Mouse (Mus musculus): Measurements from ENCODE around the gene Lamb3. TPM values are rescaled to one million over a fixed set of nuclear protein-coding genes. Genes with fewer than 3 reads are reported as not detected.

Lamb3 gene
- total RNA-seq (2021): 1 to 10 TPM in 1 of 2 experiments, under 1 TPM in 1; 0.91 to 1.0 TPM

- intact Hi-C loops (cut with DNase I): no loop called here
- DNase-seq: no peak
Observed at GRCm38 (mm10) chr1:193207503-193207902, at the start of gene Lamb3. Gene Lamb3, plus strand, starts transcription at chr1:193207699.

- intact Hi-C loops (cut with DNase I): no loop called here
- no peak for DNase-seq
Observed at GRCm38 (mm10) chr1:193159163-193159562, 48.3 kb upstream of the Lamb3 start.

- intact Hi-C loops (cut with DNase I): no loop called here
Observed at GRCm38 (mm10) chr1:193159613-193160012, 47.9 kb upstream of the Lamb3 start.

GRCm38 (mm10) chr1:193160317-193161032, 47.0 kb upstream of the Lamb3 start:
- intact Hi-C loops (cut with DNase I): no loop called here
- no peak for DNase-seq

More at GRCm38 (mm10) chr1:193159613-193160012, 47.9 kb upstream of the Lamb3 start:
- DNase-seq: no peak

GRCm38 (mm10) chr1:193167746-193168145, 39.8 kb upstream of the Lamb3 start, which contains the start of gene A130010J15Rik:
Gene A130010J15Rik, plus strand, starts transcription at chr1:193168046.
- intact Hi-C loops (cut with DNase I): no loop called here
- no peak for DNase-seq

- intact Hi-C loops (cut with DNase I): no loop called here
- DNase-seq: no peak
Observed at GRCm38 (mm10) chr1:193169228-193169627, 38.3 kb upstream of the Lamb3 start.

GRCm38 (mm10) chr1:193169856-193170255, 37.6 kb upstream of the Lamb3 start:
- no peak for DNase-seq
- intact Hi-C loops (cut with DNase I): no loop called here

- peak; percentile 95 for DNase-seq
- intact Hi-C loops (cut with DNase I): no loop called here
Observed at GRCm38 (mm10) chr1:193172991-193173809, 34.3 kb upstream of the Lamb3 start.

- intact Hi-C loops (cut with DNase I): no loop called here
Observed at GRCm38 (mm10) chr1:193173810-193174129, 33.7 kb upstream of the Lamb3 start.

GRCm38 (mm10) chr1:193174143-193174733, 33.3 kb upstream of the Lamb3 start:
- intact Hi-C loops (cut with DNase I): no loop called here
- no peak for DNase-seq

More at GRCm38 (mm10) chr1:193173810-193174129, 33.7 kb upstream of the Lamb3 start:
- no peak for DNase-seq

GRCm38 (mm10) chr1:193181104-193181503, 26.4 kb upstream of the Lamb3 start:
- intact Hi-C loops (cut with DNase I): no loop called here

GRCm38 (mm10) chr1:193188257-193188656, 19.2 kb upstream of the Lamb3 start:
- no peak for DNase-seq
- intact Hi-C loops (cut with DNase I): no loop called here

More at GRCm38 (mm10) chr1:193181104-193181503, 26.4 kb upstream of the Lamb3 start:
- no peak for DNase-seq

GRCm38 (mm10) chr1:193189151-193189621, 18.3 kb upstream of the Lamb3 start:
- intact Hi-C loops (cut with DNase I): no loop called here
- peak; percentile 21 for DNase-seq

- intact Hi-C loops (cut with DNase I): no loop called here
- DNase-seq: no peak
Observed at GRCm38 (mm10) chr1:193189771-193190170, 17.7 kb upstream of the Lamb3 start.

GRCm38 (mm10) chr1:193191675-193192283, 15.7 kb upstream of the Lamb3 start:
- intact Hi-C loops (cut with DNase I): no loop called here
- DNase-seq: no peak

GRCm38 (mm10) chr1:193194416-193195140, 12.9 kb upstream of the Lamb3 start:
- intact Hi-C loops (cut with DNase I): no loop called here

GRCm38 (mm10) chr1:193195169-193195810, 12.2 kb upstream of the Lamb3 start:
- intact Hi-C loops (cut with DNase I): no loop called here
- DNase-seq: no peak

More at GRCm38 (mm10) chr1:193194416-193195140, 12.9 kb upstream of the Lamb3 start:
- DNase-seq: peak; percentile 60

- peak; percentile 57 for DNase-seq
- intact Hi-C loops (cut with DNase I): no loop called here
Observed at GRCm38 (mm10) chr1:193197494-193198205, 9.8 kb upstream of the Lamb3 start.

- intact Hi-C loops (cut with DNase I): no loop called here
- no peak for DNase-seq
Observed at GRCm38 (mm10) chr1:193198312-193198711, 9.2 kb upstream of the Lamb3 start.

Data from left cerebral cortex, postnatal 4 days (tissue).